Mouse (Mus musculus) left cerebral cortex, postnatal 10 days (tissue): Measurements from ENCODE around the gene Adat3. TPM values are rescaled to one million over a fixed set of nuclear protein-coding genes. Genes with fewer than 3 reads are reported as not detected.

Experiments
- DNase-seq, 2 experiments: peaks; one replicate each; pipeline ENCODE4 v3.0.0; 2021 to 2022; ENCODE audit warnings: low spot score in 2 of 2, mixed read lengths in 1 of 2; ENCODE audit errors: extremely low spot score in 1 of 2
- intact Hi-C: fragments of 180-260 bp; cut with DNase I; formaldehyde crosslinking; loops from one replicate; pipeline ENCODE4 v1.15.1; 2025
- total RNA-seq, 2 experiments: library from RNA; stranded (reverse); gene quantifications; 2 replicates each; pipeline ENCODE4 v1.2.3; 2021

Gene Adat3
- total RNA-seq, 2 experiments from 2014 or later: 4.3 TPM

DNA sequence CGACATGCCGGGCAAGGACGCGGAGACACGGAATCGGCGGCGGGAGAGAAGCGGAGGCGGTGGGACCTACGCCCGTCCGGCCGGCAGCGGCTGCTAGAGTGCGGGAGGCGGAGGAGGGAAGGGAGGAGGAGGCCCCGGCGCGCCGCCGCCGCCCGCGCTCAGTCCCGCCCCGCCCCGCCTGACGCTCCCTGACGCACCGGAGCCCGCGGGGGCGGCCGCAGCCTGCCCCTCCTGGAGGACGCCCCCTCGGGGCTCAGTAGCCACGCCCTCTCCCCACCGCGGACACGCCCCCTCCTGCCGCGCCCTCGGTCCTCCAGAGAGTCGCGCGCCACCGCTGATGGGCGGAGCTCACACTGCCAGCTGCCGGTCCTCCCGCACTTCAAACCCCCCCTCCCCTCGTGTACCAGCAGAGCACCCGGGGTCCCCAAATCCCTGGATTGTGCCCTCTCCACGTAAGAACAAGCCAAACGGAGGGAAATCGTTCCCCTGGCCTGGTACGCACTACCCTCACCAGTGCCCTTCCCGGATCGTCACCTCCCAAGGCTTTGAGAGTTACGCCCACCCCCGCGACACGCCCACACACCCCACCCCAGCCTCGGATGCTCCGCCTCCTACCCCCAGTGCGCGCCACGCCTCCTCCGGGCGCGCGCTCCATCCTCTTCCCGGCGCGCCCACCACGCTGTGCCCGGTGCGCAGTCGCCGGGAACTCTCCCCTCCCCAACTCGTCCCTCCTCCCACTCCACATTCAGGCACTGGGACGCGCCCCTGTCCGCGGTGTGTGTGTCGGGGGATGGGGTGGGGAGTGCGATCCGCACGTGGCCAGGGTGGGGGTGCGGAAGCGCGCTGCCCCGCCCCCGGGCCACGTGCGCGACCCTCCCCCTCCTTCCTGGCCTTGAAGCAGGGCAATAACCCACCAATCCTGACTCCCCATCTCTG is 25.2 kb upstream of the Adat3 start, which contains the start of gene Klf16:
TSS of gene Klf16 (minus strand) at position 127 of the 936 bp plus-strand sequence.
- intact Hi-C loops: loop anchor here (5.0 kb wide), 1 partner anchor 100 kb away; the partner anchor contains the start of gene Mknk2
- peak; percentile 94 to 99 for DNase-seq

GRCm38 (mm10) chr10:80578131-80578750 is 24.4 kb upstream of the Adat3 start:
- intact Hi-C loops: loop anchor here (5.0 kb wide), 1 partner anchor 99 kb away; the partner anchor contains the start of gene Mknk2
- peak in 1 of 2 experiments; percentile 88 for DNase-seq

DNA sequence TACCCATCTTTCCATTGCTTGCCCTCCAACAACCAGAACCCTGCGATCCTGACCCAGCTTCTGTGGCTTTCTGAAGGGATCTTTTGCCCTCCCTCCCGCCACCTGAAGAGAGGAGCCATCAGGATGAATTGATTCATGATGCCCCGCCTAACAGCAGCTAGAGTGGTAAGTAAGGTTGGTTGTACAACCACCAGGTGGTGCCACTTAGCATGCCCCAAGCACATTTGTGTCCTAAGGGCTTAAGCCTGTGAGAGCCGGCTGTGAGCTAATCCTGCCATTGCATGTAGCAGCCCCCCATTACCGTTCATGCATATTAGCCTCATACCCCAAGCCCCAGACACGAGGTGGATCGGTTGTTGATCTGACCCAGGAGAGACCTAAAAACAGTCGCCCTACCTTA is 23.8 kb upstream of the Adat3 start:
- peak in 1 of 2 experiments; percentile 76 for DNase-seq
- intact Hi-C loops: loop anchor here (5.0 kb wide), 1 partner anchor 98 kb away; the partner anchor contains the start of gene Mknk2

GRCm38 (mm10) chr10:80583047-80583446 is 19.6 kb upstream of the Adat3 start:
- DNase-seq: no peak
- intact Hi-C loops: loop anchor here (5.0 kb wide), 1 partner anchor 104 kb away; no protein-coding TSS in a partner anchor

DNA sequence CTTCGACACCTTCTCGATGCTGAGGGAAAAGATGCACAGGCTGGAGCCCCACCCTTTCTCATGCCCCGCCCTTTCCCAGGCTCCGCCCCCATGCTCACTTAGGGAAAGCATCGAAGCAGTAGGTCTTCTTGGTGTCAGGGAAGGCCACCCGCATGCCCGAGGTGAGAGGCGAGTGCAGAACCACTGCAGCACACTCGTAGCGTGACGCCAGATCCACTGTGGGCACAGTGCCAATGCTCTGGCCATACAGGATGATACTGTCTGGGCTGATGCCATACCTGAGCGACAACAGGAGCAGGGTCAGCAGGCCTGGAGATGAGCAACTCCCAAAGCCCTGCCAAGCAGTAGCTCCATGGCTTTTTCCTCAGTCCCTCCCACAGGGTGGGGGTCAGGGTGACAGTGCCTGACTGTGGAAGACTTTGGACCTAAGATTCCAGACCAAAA is 18.6 kb upstream of the Adat3 start:
- DNase-seq: peak in 1 of 2 experiments; percentile 68
- intact Hi-C loops: loop anchor here (5.0 kb wide), 1 partner anchor 103 kb away; no protein-coding TSS in a partner anchor

GRCm38 (mm10) chr10:80584642-80585552 is 17.8 kb upstream of the Adat3 start:
- intact Hi-C loops: loop anchor here (5.0 kb wide), 1 partner anchor 102 kb away; no protein-coding TSS in a partner anchor
- DNase-seq: peak in 1 of 2 experiments; percentile 56

DNA sequence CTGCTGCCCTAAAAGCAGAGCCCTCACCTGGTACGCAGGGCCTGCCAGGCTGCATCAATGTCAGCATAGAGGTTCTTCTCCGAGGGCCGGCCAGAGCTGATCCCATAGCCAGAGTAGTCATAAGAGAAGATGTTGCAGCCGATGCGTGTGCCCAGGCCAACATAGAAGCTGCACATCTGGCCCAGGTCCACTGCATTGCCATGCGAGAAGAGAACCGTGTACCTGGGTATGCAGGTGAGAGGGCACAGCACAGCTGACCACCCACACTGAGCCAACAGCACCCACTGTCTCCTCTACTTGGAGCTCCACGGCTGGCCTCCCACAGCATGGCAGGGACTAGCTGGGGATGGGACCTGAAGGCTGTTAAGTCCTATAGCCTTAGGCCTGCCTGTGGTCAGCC is 17.1 kb upstream of the Adat3 start:
- intact Hi-C loops: no loop called here
- peak in 1 of 2 experiments; percentile 20 for DNase-seq

- DNase-seq: peak in 1 of 2 experiments; percentile 56
- intact Hi-C loops: no loop called here
These were observed 16.0 kb upstream of the Adat3 start for GRCm38 (mm10) chr10:80586407-80587304.

GRCm38 (mm10) chr10:80587305-80587657 is 15.4 kb upstream of the Adat3 start:
- intact Hi-C loops: no loop called here
- peak in 1 of 2 experiments; percentile 82 for DNase-seq

DNA sequence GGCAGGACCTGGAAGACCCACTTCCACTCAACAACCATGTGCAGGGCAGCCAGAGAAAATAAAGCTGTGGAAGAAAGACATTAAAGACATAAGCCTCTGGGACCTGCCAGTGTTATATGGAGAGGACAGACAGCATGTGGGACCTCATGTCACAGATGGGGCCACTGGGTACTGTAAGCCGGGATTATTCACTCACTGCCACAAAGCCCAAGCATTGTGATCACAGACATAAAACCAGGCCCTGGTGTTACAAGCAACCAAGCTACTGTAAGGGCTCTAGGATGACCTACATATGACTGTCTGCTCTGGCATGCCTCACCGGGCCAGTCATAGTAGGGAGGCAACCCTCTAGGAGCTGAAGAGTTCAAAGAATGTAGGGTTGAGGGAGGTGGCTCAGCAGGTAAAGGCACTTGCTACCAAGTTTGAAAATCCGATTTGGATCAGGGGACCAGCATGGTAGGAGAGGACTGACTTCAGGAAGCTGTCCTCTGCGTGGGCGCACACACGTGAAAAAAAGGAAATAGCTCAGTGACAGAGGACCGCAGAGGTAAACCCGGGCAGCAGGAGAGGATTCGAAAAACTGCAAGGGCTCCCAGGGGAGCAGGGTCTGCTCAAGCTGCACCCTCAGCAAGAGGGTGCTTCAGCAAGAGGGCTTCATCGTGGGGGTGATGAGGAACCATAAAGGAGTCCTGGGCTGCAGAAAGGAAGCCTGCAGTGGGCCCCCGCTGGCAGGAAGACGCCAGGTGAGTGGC is 13.4 kb upstream of the Adat3 start:
- peak in 1 of 2 experiments; percentile 50 for DNase-seq
- intact Hi-C loops: no loop called here

DNA sequence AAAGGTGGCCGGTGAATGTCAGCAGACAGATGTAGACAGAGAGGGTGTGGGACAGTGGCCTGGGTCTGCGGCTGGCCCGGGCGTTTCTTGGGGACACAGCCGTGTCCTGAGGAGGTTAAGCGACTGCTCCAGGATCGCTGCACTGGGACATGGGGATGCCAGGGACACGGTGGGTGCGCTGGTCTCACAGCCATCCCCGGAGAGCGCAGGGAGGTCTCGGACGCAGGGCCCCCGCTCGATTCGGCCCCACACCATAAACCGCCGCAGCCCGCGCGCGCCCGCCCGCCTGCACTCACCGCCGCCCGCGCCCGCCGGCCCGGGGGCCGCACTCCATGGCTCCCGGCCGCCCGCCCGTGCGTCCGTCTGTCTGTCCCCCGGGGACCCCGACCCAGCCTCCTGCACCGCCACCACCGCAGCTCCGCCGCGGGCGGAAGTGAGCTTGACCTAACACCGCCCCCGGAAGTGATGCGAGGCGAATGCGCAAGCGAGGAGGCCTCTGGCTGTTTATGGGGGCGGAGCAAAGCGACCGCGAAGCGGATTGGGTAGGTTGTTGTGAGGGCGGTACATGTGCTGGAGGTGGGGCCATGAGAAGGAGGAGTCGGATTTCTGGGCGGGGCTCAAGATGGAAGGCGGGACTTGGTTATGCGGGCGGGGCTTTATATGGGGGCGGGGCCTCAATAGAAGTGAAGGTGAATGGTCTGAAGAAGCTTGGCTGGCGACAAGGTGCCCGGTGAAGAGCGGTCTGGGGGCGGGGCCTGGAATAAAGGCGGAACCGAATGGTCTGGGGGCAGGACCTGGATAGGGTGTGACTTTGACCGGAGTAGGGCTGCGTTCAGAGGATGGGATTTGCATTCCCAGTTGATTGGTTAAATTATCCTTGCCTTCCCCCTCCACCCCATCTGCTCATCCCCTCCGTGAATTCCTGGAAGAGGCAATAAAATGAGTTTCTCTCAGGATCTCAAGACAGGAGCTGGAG is 12.5 kb upstream of the Adat3 start, which contains the start of gene Abhd17a:
TSS of gene Abhd17a (minus strand) at position 463 of the 976 bp plus-strand sequence.
- intact Hi-C loops: no loop called here
- DNase-seq: peak; percentile 92 to 99

DNA sequence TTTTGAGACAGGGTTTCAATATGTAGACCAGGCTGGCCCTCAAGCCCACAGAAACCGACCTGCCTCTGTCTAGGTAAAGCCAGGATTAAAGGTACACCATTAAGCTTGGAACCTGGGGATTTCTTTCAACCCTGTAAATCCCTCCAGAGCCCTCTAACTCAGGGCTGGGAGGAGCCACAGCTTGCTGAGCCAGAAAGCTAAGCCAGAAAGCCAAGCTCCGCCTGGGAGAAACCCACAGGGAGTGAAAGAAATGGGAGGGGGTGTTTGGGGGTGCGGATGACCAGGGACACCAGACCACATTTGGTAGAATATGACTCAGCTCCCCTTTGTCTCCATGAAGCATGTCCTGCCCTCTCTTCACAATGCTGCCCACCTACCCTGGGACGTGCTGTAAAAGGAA is 6.4 kb upstream of the Adat3 start:
- intact Hi-C loops: no loop called here
- DNase-seq: no peak

DNA sequence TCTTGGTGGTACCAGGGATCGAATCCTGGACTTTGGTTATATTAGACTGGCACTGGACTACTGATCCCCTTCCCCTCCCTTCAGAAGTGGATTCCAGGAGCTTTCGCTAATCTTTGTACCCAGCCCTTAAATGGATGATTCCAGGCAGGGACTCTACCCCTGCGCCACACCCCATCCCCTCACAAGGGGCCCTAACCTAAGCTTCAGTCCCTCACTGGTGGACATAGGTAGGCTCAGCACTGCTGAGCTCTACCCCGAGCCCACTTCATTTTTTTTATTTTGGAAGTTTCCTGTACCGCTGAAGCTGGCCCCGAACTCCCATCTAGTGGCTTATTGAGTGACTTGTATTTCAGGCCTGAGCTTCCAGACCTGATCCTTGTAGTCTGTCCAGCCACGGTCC is 684 bp downstream of the Adat3 start:
- intact Hi-C loops: no loop called here
- DNase-seq: no peak

- DNase-seq: no peak
- intact Hi-C loops: no loop called here
These were observed 1.4 kb downstream of the Adat3 start for GRCm38 (mm10) chr10:80604001-80604509.

DNA sequence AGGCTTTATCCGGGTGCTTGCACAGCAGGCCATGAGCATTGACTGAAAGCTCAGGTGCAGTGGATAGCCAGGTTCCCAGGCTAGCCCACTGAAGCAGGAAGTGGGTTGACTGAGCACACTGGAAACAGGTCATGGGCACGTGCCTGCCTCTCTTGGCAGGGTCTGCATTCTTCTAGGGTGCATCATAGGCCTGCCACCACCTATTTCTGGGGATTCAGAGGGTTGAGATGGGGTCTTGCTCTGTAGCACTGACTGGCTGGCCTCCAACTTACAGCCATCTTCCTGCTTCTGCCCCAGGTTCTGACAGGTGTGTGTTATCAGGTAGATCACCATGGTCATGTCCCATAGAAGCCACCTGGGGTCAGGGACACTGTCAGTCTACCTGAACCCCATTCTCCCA is 2.3 kb downstream of the Adat3 start:
- intact Hi-C loops: no loop called here
- DNase-seq: no peak
